Mouse (Mus musculus): ENCODE measurements around the gene Cd200r1. TPM values are rescaled to one million over a fixed set of nuclear protein-coding genes. Genes with fewer than 3 reads are reported as not detected.
A peak's percentile ranks its signal among the peaks of the same experiment; 100 is the strongest.

The Cd200r1 gene
- 1.6 and 2.1 TPM in 2 replicates for polyA plus RNA-seq (2015; fragmentation: Nextera tagmentation; extraction: Ambion mirVana)

DNA sequence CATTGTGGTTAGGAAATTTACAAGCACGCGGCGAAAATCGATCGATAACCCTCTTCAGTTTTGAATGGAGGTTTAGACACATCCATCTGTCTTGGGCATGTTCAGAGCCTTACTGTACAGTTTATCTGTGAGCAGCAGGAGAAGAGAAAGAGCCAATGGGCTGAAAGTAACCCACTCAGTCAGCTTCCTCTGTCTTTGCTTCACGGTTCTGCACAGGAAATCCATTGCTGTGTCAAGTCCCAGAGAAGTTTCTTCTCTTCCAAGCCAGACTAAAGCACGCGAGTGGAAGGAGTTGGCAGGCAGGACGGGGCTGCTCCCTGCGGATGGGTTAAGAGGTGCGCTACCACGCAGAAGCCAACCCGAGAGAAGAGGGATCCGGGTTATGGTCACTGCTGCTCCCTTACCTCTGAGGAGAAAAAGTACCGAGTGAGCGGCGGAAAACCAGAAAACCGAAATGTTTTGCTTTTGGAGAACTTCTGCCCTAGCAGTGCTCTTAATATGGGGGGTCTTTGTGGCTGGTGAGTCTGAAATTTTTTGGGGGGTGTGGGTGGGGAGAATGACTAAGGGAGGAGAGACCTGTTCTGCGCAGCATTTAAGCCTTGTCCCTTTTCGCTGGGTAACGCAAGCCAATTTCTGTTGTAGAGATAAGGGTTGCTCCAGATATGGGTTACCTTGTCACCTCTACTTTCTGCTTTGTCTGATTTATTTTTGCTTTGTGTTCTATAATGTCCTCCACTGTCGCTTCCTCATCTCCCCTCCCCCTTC, at the start of gene Cd200r1:
Gene Cd200r1 (plus strand): TSS at position 182 of the 765 bp plus-strand sequence.
- no peaks in the 10 kb centered on the region for H3K4me1 ChIP-seq
- no peak for ATAC-seq (ENCODE audit: insufficient number of reproducible peaks, low FRiP score, low TSS enrichment, low read depth)
- no peaks in the 10 kb centered on the region for H3K36me3 ChIP-seq
- H3K9ac ChIP-seq: no peak within 1 kb of the TSS
- H3K9me3 ChIP-seq (replicated peaks): no peaks in the 10 kb centered on the region
- no peak within 1 kb of the TSS for H3K4me2 ChIP-seq (replicated peaks)
- H3K27me3 ChIP-seq: no peaks in the 10 kb centered on the region
- H3K4me3 ChIP-seq (replicated peaks): no peak within 1 kb of the TSS
- no peak within 1 kb of the TSS for H3K27ac ChIP-seq (replicated peaks)
- 77% methylated on average over 22 of the region's 22 CpGs for WGBS

DNA sequence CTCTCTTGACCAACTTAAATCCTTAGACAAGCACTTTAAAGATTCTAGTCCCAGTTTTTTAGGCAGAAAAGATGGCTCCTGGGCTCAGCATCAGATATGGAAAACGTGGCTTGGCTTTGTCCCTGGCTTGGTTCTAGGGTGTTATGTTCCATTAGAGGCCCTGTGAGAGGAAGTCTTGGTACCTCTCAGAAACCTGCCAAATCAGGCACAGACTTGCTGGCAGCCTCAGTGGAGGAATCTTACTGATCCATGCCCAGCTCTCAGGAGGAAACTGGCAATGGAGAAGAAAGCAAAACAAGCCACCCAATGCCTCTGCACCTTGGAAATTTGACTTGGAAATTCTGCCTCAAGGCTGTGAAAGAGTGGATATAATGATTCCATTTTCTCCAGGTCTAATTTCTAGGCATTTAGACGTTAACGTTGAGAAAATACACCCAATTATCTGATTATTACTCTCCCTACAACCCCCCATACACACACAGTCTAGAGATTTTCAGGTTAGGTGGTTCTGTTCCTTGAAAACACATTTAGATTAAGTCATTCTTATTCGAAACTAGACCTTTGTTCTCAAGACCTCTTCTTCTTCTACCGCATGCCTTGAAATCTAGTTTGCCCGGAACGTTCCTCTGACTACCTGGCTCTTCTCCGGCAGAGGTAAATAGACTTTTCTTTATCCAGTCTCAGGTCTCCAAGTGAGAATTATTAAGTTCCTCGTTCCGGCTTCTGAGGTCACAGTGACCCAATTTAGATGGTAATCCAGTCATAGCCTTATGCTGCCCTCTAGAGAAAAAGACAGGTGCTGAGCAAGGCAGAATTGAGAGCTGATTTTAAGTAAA, 49.0 kb upstream of the Cd200r1 start:
- peak; percentile 75 for ATAC-seq (ENCODE audit: insufficient number of reproducible peaks, low FRiP score, low TSS enrichment, low read depth)
- Histone ChIP-seq H3K4me2 (replicated peaks) (0 out of 2 replicates have a peak overlapping the region, but pooled peaks have one; percentile 1), H3K4me3 (replicated peaks) (no peak overlapping the region), H3K9me3 (replicated peaks) (no peaks in the 10 kb centered on the region), H3K27me3 (no peaks in the 10 kb centered on the region), H3K36me3 (no peaks in the 10 kb centered on the region), H3K4me1 (no peaks in the 10 kb centered on the region), H3K9ac (no peak overlapping the region), H3K27ac (replicated peaks) (peak overlapping the region; percentile 73)
- 24% methylated on average over 10 of the region's 10 CpGs for WGBS

DNA sequence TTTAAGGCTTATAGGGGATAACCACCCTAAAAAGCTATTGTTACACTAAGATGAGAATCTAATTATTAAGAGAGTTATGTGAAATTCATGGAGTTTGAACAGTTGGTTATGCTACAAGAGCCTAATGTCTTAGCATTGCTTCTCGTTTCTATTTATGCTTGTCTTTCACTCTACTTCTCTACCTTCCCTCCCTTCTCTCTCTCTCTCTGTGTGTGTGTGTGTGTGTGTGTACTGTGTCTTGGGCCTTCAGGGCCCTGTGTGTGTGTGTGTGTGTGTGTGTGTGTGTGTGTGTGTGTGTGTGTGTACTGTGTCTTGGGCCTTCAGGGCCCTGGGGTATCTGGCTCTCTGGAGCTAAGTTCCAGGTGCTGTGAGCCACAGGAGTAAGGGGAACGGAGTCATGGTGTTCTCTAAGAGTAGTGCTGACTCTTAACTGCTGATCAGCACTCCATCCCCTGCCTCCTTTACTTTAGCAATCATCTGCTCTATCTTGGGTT, 48.3 kb upstream of the Cd200r1 start:
- Histone ChIP-seq H3K4me1 (no peaks in the 10 kb centered on the region), H3K27me3 (no peaks in the 10 kb centered on the region), H3K4me3 (replicated peaks) (no peak overlapping the region), H3K4me2 (replicated peaks) (no peak overlapping the region), H3K9ac (no peak overlapping the region), H3K27ac (replicated peaks) (0 out of 2 replicates have a peak overlapping the region, but pooled peaks have one; percentile 28), H3K9me3 (replicated peaks) (no peaks in the 10 kb centered on the region), H3K36me3 (no peaks in the 10 kb centered on the region)
- WGBS: 56% methylated on average over 2 of the region's 2 CpGs
- no peak for ATAC-seq (ENCODE audit: insufficient number of reproducible peaks, low FRiP score, low TSS enrichment, low read depth)

DNA sequence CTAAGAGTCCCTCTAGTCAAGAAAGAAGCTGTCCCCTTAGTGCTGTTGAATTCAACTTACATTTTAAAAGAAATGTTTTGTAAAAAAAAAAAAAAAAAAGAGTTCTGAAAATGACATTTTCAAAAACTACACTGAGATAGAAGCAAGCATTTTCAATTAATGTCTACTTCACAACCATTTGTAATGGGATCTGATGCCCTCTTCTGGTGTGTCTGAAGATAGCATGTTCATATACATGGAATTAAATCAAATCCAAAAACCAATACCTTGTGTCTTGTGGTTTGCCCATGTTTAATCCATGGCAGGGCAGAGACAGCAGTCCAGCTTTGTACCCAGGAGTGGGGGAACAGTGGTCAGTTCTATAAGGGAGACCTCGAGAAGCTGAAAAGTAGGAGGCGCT, 47.7 kb upstream of the Cd200r1 start:
- no peak for ATAC-seq (ENCODE audit: insufficient number of reproducible peaks, low FRiP score, low TSS enrichment, low read depth)
- H3K9me3 ChIP-seq (replicated peaks): no peaks in the 10 kb centered on the region
- no peak overlapping the region for H3K9ac ChIP-seq
- H3K4me3 ChIP-seq (replicated peaks): no peak overlapping the region
- H3K27ac ChIP-seq (replicated peaks): no peak overlapping the region
- 56% methylated on average over 2 of the region's 2 CpGs for WGBS
- H3K36me3 ChIP-seq: no peaks in the 10 kb centered on the region
- no peak overlapping the region for H3K4me2 ChIP-seq (replicated peaks)
- H3K4me1 ChIP-seq: peaks cover 3% of the 10 kb centered on the region
- H3K27me3 ChIP-seq: no peaks in the 10 kb centered on the region

DNA sequence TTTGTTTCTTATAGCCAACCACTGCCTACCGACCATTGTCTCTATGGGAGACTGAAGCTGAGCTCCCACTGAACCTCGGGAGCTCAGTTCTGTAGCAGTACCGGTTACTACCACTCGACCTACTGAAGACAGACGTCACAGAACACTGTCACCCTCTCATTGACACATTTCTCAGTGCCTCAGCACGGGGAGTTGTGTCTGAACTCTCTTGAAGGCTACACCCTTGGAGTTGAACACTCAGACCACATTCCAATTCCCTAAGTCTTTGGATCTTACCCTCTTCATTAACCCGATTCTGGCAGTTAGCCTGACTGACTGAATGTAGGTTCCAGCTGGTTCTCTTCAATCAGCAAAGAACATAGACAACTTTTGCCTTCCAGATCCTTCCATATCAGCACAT, 46.2 kb upstream of the Cd200r1 start:
- no peaks in the 10 kb centered on the region for H3K27me3 ChIP-seq
- H3K9me3 ChIP-seq (replicated peaks): no peaks in the 10 kb centered on the region
- H3K4me2 ChIP-seq (replicated peaks): no peak overlapping the region
- no peak for ATAC-seq (ENCODE audit: insufficient number of reproducible peaks, low FRiP score, low TSS enrichment, low read depth)
- H3K36me3 ChIP-seq: no peaks in the 10 kb centered on the region
- no peak overlapping the region for H3K27ac ChIP-seq (replicated peaks)
- peaks cover 12% of the 10 kb centered on the region for H3K4me1 ChIP-seq
- no peak overlapping the region for H3K9ac ChIP-seq
- WGBS: 72% methylated on average over 7 of the region's 7 CpGs
- no peak overlapping the region for H3K4me3 ChIP-seq (replicated peaks)

DNA sequence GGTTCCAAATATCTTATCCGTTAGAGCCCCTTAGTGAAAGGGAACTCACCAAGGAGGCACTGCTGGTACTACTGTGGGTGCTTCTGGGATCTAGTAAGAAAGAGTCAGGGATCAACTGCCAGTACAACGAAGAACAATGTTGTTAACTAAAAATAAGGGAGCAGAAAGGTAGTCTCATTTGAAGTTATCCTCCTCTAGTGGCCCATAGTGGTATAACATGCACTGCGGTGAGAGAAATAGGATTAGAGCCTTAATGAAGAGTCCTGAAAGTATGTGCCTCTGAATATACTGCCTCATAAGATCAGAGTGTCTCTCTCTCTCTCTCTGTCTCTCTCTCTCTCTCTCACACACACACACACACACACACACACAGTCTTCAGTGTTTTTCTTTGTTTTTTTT, 45.0 kb upstream of the Cd200r1 start:
- H3K27me3 ChIP-seq: no peaks in the 10 kb centered on the region
- H3K9ac ChIP-seq: no peak overlapping the region
- H3K4me3 ChIP-seq (replicated peaks): no peak overlapping the region
- no peaks in the 10 kb centered on the region for H3K36me3 ChIP-seq
- WGBS: 67% methylated on average over 3 of the region's 3 CpGs
- H3K4me1 ChIP-seq: peaks cover 18% of the 10 kb centered on the region
- ATAC-seq (ENCODE audit: insufficient number of reproducible peaks, low FRiP score, low TSS enrichment, low read depth): no peak
- no peaks in the 10 kb centered on the region for H3K9me3 ChIP-seq (replicated peaks)
- no peak overlapping the region for H3K27ac ChIP-seq (replicated peaks)
- no peak overlapping the region for H3K4me2 ChIP-seq (replicated peaks)

DNA sequence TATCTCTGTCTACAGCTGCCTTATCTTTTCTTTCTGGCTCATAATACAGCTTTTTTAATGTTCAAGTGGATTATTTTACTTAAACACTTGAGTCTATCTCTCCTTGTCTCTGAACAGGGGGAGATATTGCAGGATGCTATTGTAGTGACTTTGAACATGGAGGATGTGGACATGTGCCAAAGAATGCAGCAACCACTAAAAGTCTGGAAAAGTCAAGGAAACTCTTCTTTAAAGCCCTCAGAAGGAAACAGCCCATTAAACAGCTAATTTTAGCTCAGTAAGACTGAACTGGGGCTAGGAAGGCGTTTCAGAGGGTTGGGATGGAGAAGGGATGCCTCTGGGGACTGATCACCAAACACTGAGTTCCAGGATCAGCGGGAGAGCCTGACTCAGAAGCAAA, 42.9 kb upstream of the Cd200r1 start:
- Histone ChIP-seq H3K27ac (replicated peaks) (no peak overlapping the region), H3K36me3 (peaks cover 2% of the 10 kb centered on the region; the same call in 1 of the 2 replicates), H3K4me2 (replicated peaks) (no peak overlapping the region), H3K27me3 (no peaks in the 10 kb centered on the region), H3K4me1 (peaks cover 20% of the 10 kb centered on the region), H3K9me3 (replicated peaks) (no peaks in the 10 kb centered on the region), H3K9ac (no peak overlapping the region), H3K4me3 (replicated peaks) (no peak overlapping the region)
- 57% methylated on average over 2 of the region's 2 CpGs for WGBS
- ATAC-seq (ENCODE audit: insufficient number of reproducible peaks, low FRiP score, low TSS enrichment, low read depth): no peak

DNA sequence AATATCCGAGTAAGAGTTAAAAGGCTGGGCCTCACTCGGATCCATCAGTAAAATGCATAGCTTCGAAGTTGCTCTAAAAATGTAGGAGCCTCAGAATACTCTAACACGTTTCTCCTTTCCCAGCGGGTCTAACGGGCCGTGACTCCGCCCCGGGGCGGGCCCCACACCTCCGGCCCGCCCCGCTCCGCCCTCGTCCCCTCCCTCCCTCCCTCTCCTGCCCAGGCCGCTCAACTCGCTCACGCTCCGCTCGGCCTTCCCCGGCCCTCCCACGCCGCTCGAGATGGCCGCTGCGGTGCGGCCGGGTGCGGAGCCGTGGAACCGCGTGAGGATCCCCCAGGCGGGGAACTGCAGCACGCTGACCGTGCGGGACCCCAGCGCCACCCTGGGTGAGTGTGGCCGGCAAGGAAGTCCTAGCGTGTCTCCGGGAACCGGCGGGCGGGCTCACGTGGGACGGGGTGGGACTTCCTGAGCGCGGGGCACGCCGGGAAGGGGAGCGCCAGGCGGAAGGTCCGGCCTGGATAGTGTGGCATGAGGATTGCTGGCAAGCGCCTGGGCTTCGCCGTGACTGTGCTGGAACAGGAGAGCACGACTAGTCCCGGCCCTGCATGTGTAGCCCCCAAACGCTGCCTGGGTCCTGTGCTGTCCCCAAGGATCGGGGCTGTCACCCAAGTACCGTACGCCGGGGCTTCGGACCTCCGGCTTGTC, 41.3 kb upstream of the Cd200r1 start, which contains the start of gene Nepro:
Gene Nepro (plus strand): TSS at position 219 of the 705 bp plus-strand sequence.
- under 1% methylated on average over 62 of the region's 64 CpGs for WGBS
- H3K9me3 ChIP-seq (replicated peaks): no peaks in the 10 kb centered on the region
- H3K4me2 ChIP-seq (replicated peaks): peak within 1 kb of the TSS; percentile 72
- H3K9ac ChIP-seq: peak within 1 kb of the TSS; percentile 90
- H3K4me1 ChIP-seq: peaks cover 20% of the 10 kb centered on the region
- peak within 1 kb of the TSS; percentile 91 for H3K27ac ChIP-seq (replicated peaks)
- no peaks in the 10 kb centered on the region for H3K27me3 ChIP-seq
- ATAC-seq (ENCODE audit: insufficient number of reproducible peaks, low FRiP score, low TSS enrichment, low read depth): peak; percentile 97
- H3K4me3 ChIP-seq (replicated peaks): peak within 1 kb of the TSS; percentile 94
- peaks cover 8% of the 10 kb centered on the region for H3K36me3 ChIP-seq

DNA sequence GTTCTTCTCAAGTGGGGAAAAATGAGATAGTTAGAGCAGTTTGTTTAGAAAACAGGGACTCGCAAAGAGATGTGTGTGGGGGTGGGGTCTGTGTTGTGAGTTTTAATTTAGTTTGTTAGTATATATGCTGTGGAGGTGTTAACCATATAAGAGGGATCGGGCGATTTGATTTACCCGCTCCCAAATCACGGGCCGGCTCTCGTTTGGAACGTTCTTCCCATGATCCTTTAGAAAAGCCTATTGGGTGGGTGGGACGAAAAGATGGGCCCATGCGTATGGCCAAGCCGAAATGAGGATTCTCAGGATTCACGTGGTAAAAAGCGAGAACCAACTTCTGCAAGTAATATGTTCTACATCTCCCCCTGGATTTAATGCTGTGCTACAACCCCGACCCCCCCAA, 40.7 kb upstream of the Cd200r1 start:
- WGBS: 0% methylated on average over 14 of the region's 14 CpGs
- Histone ChIP-seq H3K9ac (peak overlapping the region; percentile 90), H3K4me1 (peaks cover 20% of the 10 kb centered on the region), H3K36me3 (peaks cover 13% of the 10 kb centered on the region), H3K4me2 (replicated peaks) (peak overlapping the region; percentile 72), H3K27me3 (no peaks in the 10 kb centered on the region), H3K27ac (replicated peaks) (peak overlapping the region; percentile 91), H3K9me3 (replicated peaks) (no peaks in the 10 kb centered on the region), H3K4me3 (replicated peaks) (peak overlapping the region; percentile 94)
- no peak for ATAC-seq (ENCODE audit: insufficient number of reproducible peaks, low FRiP score, low TSS enrichment, low read depth)

DNA sequence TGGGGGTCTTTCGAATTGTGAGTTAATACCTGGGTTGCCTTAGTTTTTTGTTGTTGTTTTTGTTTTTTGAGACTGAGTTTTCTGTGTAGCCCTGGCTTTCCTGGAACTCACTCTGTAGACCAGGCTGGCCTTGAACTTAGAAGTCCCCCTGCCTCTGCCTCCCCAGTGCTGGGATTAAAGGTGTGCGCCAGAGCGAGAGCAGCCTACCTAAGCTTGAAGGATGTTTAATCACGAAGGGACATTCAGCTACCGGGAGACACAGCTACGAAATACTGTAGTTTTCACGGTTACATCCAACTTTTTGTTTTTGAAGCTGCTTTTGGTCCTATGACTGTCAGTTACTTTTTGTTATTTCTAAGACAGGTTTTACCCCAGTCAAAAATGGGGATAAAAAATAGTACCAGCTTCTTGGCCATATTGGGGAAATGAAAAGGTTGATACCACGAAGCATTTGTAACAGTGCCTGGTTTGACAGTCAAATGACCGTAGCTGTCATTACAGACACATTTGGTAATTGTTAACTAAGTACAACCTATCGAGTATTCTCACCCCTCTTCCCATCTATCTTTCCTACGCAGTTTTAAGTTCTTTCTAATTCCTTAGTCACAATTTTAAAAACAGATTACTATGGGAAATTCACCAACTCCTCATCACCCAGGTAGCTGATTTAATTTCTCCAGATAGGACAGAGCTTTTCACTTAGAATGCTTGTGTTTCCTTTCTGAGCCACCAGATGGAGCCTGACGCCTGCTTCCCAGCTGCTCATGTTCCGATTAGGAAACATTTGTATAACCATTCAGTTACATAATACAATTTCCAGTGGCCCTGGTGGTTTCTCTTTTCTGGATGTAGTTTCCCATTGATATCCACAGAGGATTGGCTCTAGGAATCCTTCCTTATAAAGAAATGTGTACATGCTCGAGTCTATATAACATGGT, 40.0 kb upstream of the Cd200r1 start:
- Histone ChIP-seq H3K4me2 (replicated peaks) (peak overlapping the region; percentile 72), H3K9me3 (replicated peaks) (no peaks in the 10 kb centered on the region), H3K4me3 (replicated peaks) (peak overlapping the region; percentile 94), H3K4me1 (peaks cover 20% of the 10 kb centered on the region), H3K27ac (replicated peaks) (peak overlapping the region; percentile 91), H3K36me3 (peaks cover 15% of the 10 kb centered on the region), H3K27me3 (no peaks in the 10 kb centered on the region), H3K9ac (no peak overlapping the region)
- ATAC-seq (ENCODE audit: insufficient number of reproducible peaks, low FRiP score, low TSS enrichment, low read depth): no peak
- 34% methylated on average over 14 of the region's 14 CpGs for WGBS

All from embryonic facial prominence, embryonic 15.5 days (tissue).